Mouse (Mus musculus) midbrain, embryonic 10.5 days (tissue): ENCODE data around the gene Pced1b. TPM values are rescaled to one million over a fixed set of nuclear protein-coding genes. Genes with fewer than 3 reads are reported as not detected.
"Not testable (repeated sequence)": the region's sequence is repeated elsewhere in the genome, so short reads cannot be mapped to it uniquely, and the experiment has no call there.

Source experiments
- DNase-seq: peaks from one replicate; pipeline ENCODE4 v3.0.0-alpha.2; 2017; ENCODE audit warnings: low spot score
- H3K27ac ChIP-seq: fragments of 300-500 bp; sonication (generic); replicated peaks from 2 replicates; pipeline ENCODE4 v1.5.1; 2016; ENCODE audit warnings: mild to moderate bottlenecking
- H3K27me3 ChIP-seq: fragments of 300-500 bp; sonication (generic); 2 replicates; pipeline ENCODE4 v1.6.1; 2016; ENCODE audit warnings: low read depth, mild to moderate bottlenecking; ENCODE audit not compliant: poor library complexity, severe bottlenecking
- H3K36me3 ChIP-seq: fragments of 300-500 bp; sonication (generic); 2 replicates; pipeline ENCODE4 v1.6.1; 2016; ENCODE audit warnings: mild to moderate bottlenecking, moderate library complexity
- H3K4me1 ChIP-seq: fragments of 300-500 bp; sonication (generic); 2 replicates; pipeline ENCODE4 v1.6.1; 2016
- H3K4me3 ChIP-seq: fragments of 300-500 bp; sonication (generic); 2 replicates; pipeline ENCODE4 v1.5.1; 2016; ENCODE audit warnings: mild to moderate bottlenecking, moderate library complexity
- H3K9me3 ChIP-seq: fragments of 300-500 bp; sonication (generic); replicated peaks from 2 replicates; pipeline ENCODE4 v1.6.1; 2016; ENCODE audit warnings: mild to moderate bottlenecking
- WGBS: fragments of 180-500 bp; shearing (Covaris S2); methylation state at CpG from one replicate; pipeline ENCODE4 v1.1.7; 2016; 5-methylcytosine and 5-hydroxymethylcytosine counted together
- polyA plus RNA-seq: library from polyadenylated mRNA; unstranded; fragments of >200 nt; fragmentation: Nextera tagmentation; extraction: Ambion mirVana; gene quantifications from 2 replicates; pipeline ENCODE4 v1.2.1, GENCODE M21; 2016

Gene Pced1b
- polyA plus RNA-seq = 4.6 and 4.9 TPM in 2 replicates

GRCm38 (mm10) chr15:97246911-97247790, at the start of gene Pced1b, which contains the start of gene Amigo2:
Gene Pced1b (plus strand): TSS chr15:97247107.
Gene Amigo2 (minus strand): TSS chr15:97247287.
- H3K36me3 ChIP-seq = no peaks in the 10 kb centered on the region
- under 1% methylated on average over 97 of the region's 125 CpGs for WGBS
- peaks cover 22% of the 10 kb centered on the region for H3K27me3 ChIP-seq
- peak; percentile 69 for DNase-seq
- peaks cover 24% of the 10 kb centered on the region for H3K4me1 ChIP-seq
- H3K4me3 ChIP-seq = peak within 1 kb of the TSS; percentile 82
- H3K9me3 ChIP-seq = no peaks in the 10 kb centered on the region
- H3K27ac ChIP-seq = peak within 1 kb of the TSS; percentile 93

GRCm38 (mm10) chr15:97204889-97205288, 42.0 kb upstream of the Pced1b start:
- Histone ChIP-seq H3K27me3 (no peaks in the 10 kb centered on the region), H3K9me3 (no peaks in the 10 kb centered on the region), H3K4me1 (no peaks in the 10 kb centered on the region), H3K36me3 (no peaks in the 10 kb centered on the region), H3K27ac (no peak overlapping the region), H3K4me3 (no peak overlapping the region)
- no peak for DNase-seq
- WGBS = 90% methylated on average over 3 of the region's 3 CpGs

GRCm38 (mm10) chr15:97205776-97206175, 41.1 kb upstream of the Pced1b start:
- H3K36me3 ChIP-seq = no peaks in the 10 kb centered on the region
- 89% methylated on average over 10 of the region's 10 CpGs for WGBS
- no peaks in the 10 kb centered on the region for H3K27me3 ChIP-seq
- H3K4me3 ChIP-seq = no peak overlapping the region
- H3K9me3 ChIP-seq = no peaks in the 10 kb centered on the region
- DNase-seq = no peak
- H3K4me1 ChIP-seq = no peaks in the 10 kb centered on the region
- no peak overlapping the region for H3K27ac ChIP-seq

- DNase-seq = no peak
- Histone ChIP-seq H3K36me3 (no peaks in the 10 kb centered on the region), H3K27me3 (no peaks in the 10 kb centered on the region), H3K27ac (no peak overlapping the region), H3K4me3 (no peak overlapping the region), H3K9me3 (no peaks in the 10 kb centered on the region), H3K4me1 (no peaks in the 10 kb centered on the region)
- WGBS = 95% methylated on average over 8 of the region's 8 CpGs
Measured at GRCm38 (mm10) chr15:97206506-97206905, 40.4 kb upstream of the Pced1b start.

GRCm38 (mm10) chr15:97209754-97210153, 37.2 kb upstream of the Pced1b start:
- H3K27ac ChIP-seq, H3K9me3 ChIP-seq, H3K36me3 ChIP-seq, H3K27me3 ChIP-seq, H3K4me1 ChIP-seq, H3K4me3 ChIP-seq, DNase-seq: not testable (repeated sequence)
- 79% methylated on average over 3 of the region's 3 CpGs for WGBS

GRCm38 (mm10) chr15:97212501-97213477, 34.1 kb upstream of the Pced1b start:
- Histone ChIP-seq H3K4me3 (no peak overlapping the region), H3K9me3 (no peaks in the 10 kb centered on the region), H3K27ac (no peak overlapping the region), H3K36me3 (no peaks in the 10 kb centered on the region), H3K4me1 (no peaks in the 10 kb centered on the region), H3K27me3 (no peaks in the 10 kb centered on the region)
- DNase-seq = no peak
- 87% methylated on average over 17 of the region's 17 CpGs for WGBS

- no peak overlapping the region for H3K27ac ChIP-seq
- no peaks in the 10 kb centered on the region for H3K27me3 ChIP-seq
- 94% methylated on average over 5 of the region's 5 CpGs for WGBS
- H3K4me1 ChIP-seq = no peaks in the 10 kb centered on the region
- H3K4me3 ChIP-seq = no peak overlapping the region
- no peaks in the 10 kb centered on the region for H3K9me3 ChIP-seq
- H3K36me3 ChIP-seq = no peaks in the 10 kb centered on the region
- no peak for DNase-seq
Measured at GRCm38 (mm10) chr15:97216843-97217242, 30.1 kb upstream of the Pced1b start.

GRCm38 (mm10) chr15:97223431-97223830, 23.5 kb upstream of the Pced1b start:
- Histone ChIP-seq H3K27me3 (no peaks in the 10 kb centered on the region), H3K36me3 (no peaks in the 10 kb centered on the region), H3K4me3 (no peak overlapping the region), H3K9me3 (peaks cover 8% of the 10 kb centered on the region; the same call in 1 of the 2 replicates), H3K4me1 (no peaks in the 10 kb centered on the region), H3K27ac (no peak overlapping the region)
- no peak for DNase-seq
- WGBS = 86% methylated on average over 10 of the region's 10 CpGs

- Histone ChIP-seq H3K27me3 (no peaks in the 10 kb centered on the region), H3K4me3 (no peak overlapping the region), H3K4me1 (no peaks in the 10 kb centered on the region), H3K9me3 (peaks cover 8% of the 10 kb centered on the region; the same call in 1 of the 2 replicates), H3K27ac (no peak overlapping the region), H3K36me3 (no peaks in the 10 kb centered on the region)
- no peak for DNase-seq
- WGBS = 76% methylated on average over 8 of the region's 8 CpGs
Measured at GRCm38 (mm10) chr15:97224003-97224402, 22.9 kb upstream of the Pced1b start.

GRCm38 (mm10) chr15:97229494-97230077, 17.3 kb upstream of the Pced1b start:
- Histone ChIP-seq H3K4me1 (no peaks in the 10 kb centered on the region), H3K27me3 (no peaks in the 10 kb centered on the region), H3K9me3 (no peaks in the 10 kb centered on the region), H3K36me3 (no peaks in the 10 kb centered on the region), H3K4me3 (no peak overlapping the region), H3K27ac (no peak overlapping the region)
- WGBS = 86% methylated on average over 11 of the region's 11 CpGs
- no peak for DNase-seq

GRCm38 (mm10) chr15:97234076-97234475, 12.8 kb upstream of the Pced1b start:
- DNase-seq = no peak
- 95% methylated on average over 6 of the region's 6 CpGs for WGBS
- Histone ChIP-seq H3K27me3 (no peaks in the 10 kb centered on the region), H3K27ac (no peak overlapping the region), H3K4me3 (no peak overlapping the region), H3K9me3 (peaks cover 4% of the 10 kb centered on the region; the same call in 1 of the 2 replicates), H3K4me1 (no peaks in the 10 kb centered on the region), H3K36me3 (no peaks in the 10 kb centered on the region)

GRCm38 (mm10) chr15:97235183-97235582, 11.7 kb upstream of the Pced1b start:
- 32% methylated on average over 7 of the region's 7 CpGs for WGBS

More at GRCm38 (mm10) chr15:97235183-97235582, 11.7 kb upstream of the Pced1b start:
- H3K4me1 ChIP-seq = no peaks in the 10 kb centered on the region
- no peaks in the 10 kb centered on the region for H3K36me3 ChIP-seq
- H3K27me3 ChIP-seq = no peaks in the 10 kb centered on the region
- DNase-seq = peak; percentile 60
- H3K9me3 ChIP-seq = peaks cover 4% of the 10 kb centered on the region; the same call in 1 of the 2 replicates
- no peak overlapping the region for H3K27ac ChIP-seq
- H3K4me3 ChIP-seq = no peak overlapping the region
